ENCODE assay signal across 10 mouse cellular contexts in the genomic region with DNA sequence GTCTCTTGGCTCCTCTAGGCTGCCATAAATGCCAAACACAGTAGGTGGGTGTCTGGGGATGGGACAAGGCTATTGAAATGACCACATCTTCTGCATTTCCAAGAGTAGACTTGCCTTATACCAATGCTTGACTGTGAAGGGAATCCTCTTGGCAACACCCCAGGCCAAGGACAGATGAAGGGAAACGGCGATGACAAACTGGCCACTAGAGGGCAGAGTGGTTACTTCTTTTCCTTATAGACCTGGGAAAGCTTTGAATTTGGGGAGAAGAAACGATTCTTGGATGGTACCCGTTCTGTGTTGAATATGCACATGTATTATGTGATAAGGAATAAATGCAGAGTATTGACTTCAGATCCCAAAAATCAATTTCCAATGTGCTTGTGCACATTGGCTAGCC. TPM values are rescaled to one million over a fixed set of nuclear protein-coding genes. Genes with fewer than 3 reads are reported as not detected.
DNase-seq lines count a peak whose midpoint lies in the region; ATAC-seq and TF ChIP-seq lines count a peak whose summit lies in the region.
"Had no signal": no experiment of that assay in that cellular context is flagged by ENCODE, and none has a peak within 500 bp of the region (broad histone marks: within the 10 kb centered on the region; RNA-seq: fewer than 3 reads in every experiment).

No protein-coding gene starts in this region.

- H3ac ChIP-seq in C2C12 (ENCODE audit: control insufficient read depth, insufficient read length, low read depth) = no peak overlapping the region

- peaks cover 15% of the 10 kb centered on the region for H3K27me3 ChIP-seq in C2C12 (ENCODE audit: control insufficient read depth, insufficient read depth, insufficient read length)
- no peaks in the 10 kb centered on the region for H3K27me3 ChIP-seq in lung, embryonic 14.5 days (ENCODE audit: insufficient read depth, low read length)
- H3K27me3 ChIP-seq: hindbrain, embryonic 15.5 days; stomach, embryonic 15.5 days had no signal

- no peaks in the 10 kb centered on the region for H3K79me3 ChIP-seq in C2C12 (ENCODE audit: low read depth)

- H3K27ac ChIP-seq in lung, embryonic 14.5 days (ENCODE audit: low read depth) = no peak overlapping the region
- H3K27ac ChIP-seq: hindbrain, embryonic 15.5 days; stomach, embryonic 15.5 days had no signal

- H3K9ac ChIP-seq in lung, embryonic 14.5 days = no peak overlapping the region
- H3K9ac ChIP-seq: hindbrain, embryonic 15.5 days; stomach, embryonic 15.5 days had no signal

- WGBS in lung, embryonic 14.5 days = 6% methylated on average over 4 of the region's 4 CpGs

- no peaks in the 10 kb centered on the region for H3K36me3 ChIP-seq in C2C12 (ENCODE audit: control insufficient read depth, insufficient read depth)
- H3K36me3 ChIP-seq in lung, embryonic 14.5 days (ENCODE audit: insufficient read depth) = no peaks in the 10 kb centered on the region
- H3K36me3 ChIP-seq: hindbrain, embryonic 15.5 days; stomach, embryonic 15.5 days had no signal

- H3K4me3 ChIP-seq in C2C12 (ENCODE audit: insufficient read depth, poor library complexity, severe bottlenecking) = no peak overlapping the region
- H3K4me3 ChIP-seq in lung, embryonic 14.5 days (ENCODE audit: low read depth, low read length) = no peak overlapping the region
- H3K4me3 ChIP-seq: hindbrain, embryonic 15.5 days; stomach, embryonic 15.5 days had no signal

- peak; percentile 58 for DNase-seq in MN1 (ENCODE audit: low spot score)
- DNase-seq in cerebellum, adult 9-11 months = peak; percentile 50
- DNase-seq in frontal cortex, postnatal 14 days (ENCODE audit: low spot score in 2 of 2) = peak; percentile 56 to 82
- DNase-seq in kidney, postnatal 36 days = peak; percentile 69 to 86
- peak; percentile 92 for DNase-seq in lung, embryonic 14.5 days
- peak; percentile 85 to 86 for DNase-seq in right cerebral cortex, adult 2 months (ENCODE audit: low spot score in 2 of 2)

- no peaks in the 10 kb centered on the region for H3K9me3 ChIP-seq in lung, embryonic 14.5 days (ENCODE audit: low read depth, low read length)
- H3K9me3 ChIP-seq: hindbrain, embryonic 15.5 days; stomach, embryonic 15.5 days had no signal

- peak; percentile 43 for TF ChIP-seq CTCF in C2C12 (IDR thresholded peaks at IDR 0.05; ENCODE audit: control insufficient read depth, insufficient read depth, insufficient read length)
- TF ChIP-seq CTCF in lung, embryonic 14.5 days (IDR thresholded peaks at IDR 0.05; ENCODE audit: low read depth) = peak; percentile 85

- no peak overlapping the region for H3K4me2 ChIP-seq in lung, embryonic 14.5 days
- H3K4me2 ChIP-seq: hindbrain, embryonic 15.5 days; stomach, embryonic 15.5 days had no signal

- no peak for ATAC-seq in lung, embryonic 14.5 days (ENCODE audit: insufficient read depth)
- no peak for ATAC-seq in inflammation-experienced regulatory T-cells, adult 6 months

- no peaks in the 10 kb centered on the region for H3K79me2 ChIP-seq in C2C12 (ENCODE audit: control insufficient read depth, insufficient read depth)

- no peaks in the 10 kb centered on the region for H3K4me1 ChIP-seq in lung, embryonic 14.5 days (ENCODE audit: insufficient read depth)
- H3K4me1 ChIP-seq: stomach, embryonic 15.5 days had no signal

TF ChIP-seq in C2C12, 6 proteins besides CTCF, POLR2A, EP300 and RAD21:
- TF ChIP-seq FOSL1 (IDR thresholded peaks at IDR 0.05; ENCODE audit: insufficient read depth, low read length, poor library complexity, severe bottlenecking) = no peak

RNA-seq across cellular contexts. Expression of a gene that starts 50.8 kb away (rescaled TPM):
- not detected for polyA plus RNA-seq in C2C12 (2012; fragmentation: generic; extraction: Trizol)
- polyA plus RNA-seq in lung, embryonic 14.5 days (2014; fragmentation: Nextera tagmentation; extraction: Ambion mirVana) = 0.16 TPM in 1 of 2 replicates, not detected in the other
- polyA plus RNA-seq in inflammation-experienced regulatory T-cells, adult 6 months (2017; shearing (Covaris generic)) = not detected
